Mouse (Mus musculus): ENCODE data around the gene Lsp1. TPM values are rescaled to one million over a fixed set of nuclear protein-coding genes. Genes with fewer than 3 reads are reported as not detected.

Lsp1 gene
- polyA plus RNA-seq (2012; rRNA removed): 2.4 and 5.9 TPM in 2 replicates

DNA sequence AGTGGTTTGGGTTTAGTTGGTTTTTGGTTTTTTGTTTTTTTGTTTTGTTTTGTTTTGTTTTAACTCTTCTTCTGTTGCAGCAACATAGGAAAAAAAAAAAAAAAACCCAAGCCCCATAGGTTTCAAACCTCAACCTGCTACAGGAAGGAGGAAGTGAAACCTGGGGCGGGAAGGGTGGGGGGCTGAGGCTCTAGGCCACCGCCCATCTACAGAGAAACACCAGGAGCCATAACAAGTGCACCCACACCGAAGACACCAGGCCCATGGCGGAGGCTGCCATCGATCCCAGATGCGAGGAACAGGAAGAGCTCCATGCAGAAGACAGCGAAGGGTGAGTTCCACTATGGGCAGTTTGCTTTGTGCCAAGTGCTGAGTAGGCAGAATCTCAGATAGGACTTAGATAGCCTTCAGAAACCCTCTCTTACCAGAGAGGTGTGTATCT lies at the start of gene Lsp1:
Lsp1 (plus strand) TSS at position 174 of the 442 bp plus-strand sequence.
- Histone ChIP-seq H3K36me3 (ENCODE audit: control insufficient read depth, insufficient read depth, low read length) (no peaks in the 10 kb centered on the region), H3K27ac (ENCODE audit: control insufficient read depth, insufficient read depth, low read depth, low read length) (no peak within 1 kb of the TSS), H3K4me3 (ENCODE audit: control insufficient read depth, low read depth, low read length) (no peak within 1 kb of the TSS), H3K27me3 (ENCODE audit: control insufficient read depth, insufficient read depth, low read length) (no peaks in the 10 kb centered on the region), H3K4me1 (ENCODE audit: control insufficient read depth, insufficient read depth, low read length) (no peaks in the 10 kb centered on the region; the same call in 1 of the 2 replicates)
- TF ChIP-seq POLR2A (IDR thresholded peaks at IDR 0.05; ENCODE audit: control insufficient read depth, low read depth, low read length) (no peak), CTCF (IDR thresholded peaks at IDR 0.05; ENCODE audit: control insufficient read depth, insufficient read depth, insufficient replicate concordance, low read depth, low read length) (no peak)

GRCm38 (mm10) chr7:142413285-142413684 lies 47.3 kb upstream of the Lsp1 start:
- H3K27me3 ChIP-seq (ENCODE audit: control insufficient read depth, insufficient read depth, low read length): no peaks in the 10 kb centered on the region
- TF ChIP-seq POLR2A (IDR thresholded peaks at IDR 0.05; ENCODE audit: control insufficient read depth, low read depth, low read length) (no peak), CTCF (IDR thresholded peaks at IDR 0.05; ENCODE audit: control insufficient read depth, insufficient read depth, insufficient replicate concordance, low read depth, low read length) (no peak)
- H3K36me3 ChIP-seq (ENCODE audit: control insufficient read depth, insufficient read depth, low read length): no peaks in the 10 kb centered on the region
- H3K4me1 ChIP-seq (ENCODE audit: control insufficient read depth, insufficient read depth, low read length): no peaks in the 10 kb centered on the region
- H3K4me3 ChIP-seq (ENCODE audit: control insufficient read depth, low read depth, low read length): no peak overlapping the region
- no peak overlapping the region for H3K27ac ChIP-seq (ENCODE audit: control insufficient read depth, insufficient read depth, low read depth, low read length)

DNA sequence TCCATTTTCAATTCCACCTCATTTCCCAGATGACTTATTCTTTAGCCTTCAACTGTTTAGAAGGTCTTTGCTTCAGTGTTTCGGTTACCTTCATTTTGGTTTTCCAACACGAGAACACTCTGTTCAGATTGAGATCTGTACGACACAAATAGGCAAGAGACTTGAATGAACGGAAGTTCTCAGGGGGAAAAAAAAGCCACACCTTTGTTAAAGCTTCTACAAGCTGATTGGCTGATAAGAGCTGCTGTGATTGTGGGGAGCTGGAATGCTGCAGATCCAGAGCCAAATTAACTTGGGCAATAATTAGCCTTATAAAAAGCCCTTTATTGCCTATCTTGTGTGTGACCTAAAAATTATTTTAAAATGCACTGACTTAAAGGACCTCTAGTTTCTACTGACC lies 45.3 kb upstream of the Lsp1 start:
- no peak overlapping the region for H3K27ac ChIP-seq (ENCODE audit: control insufficient read depth, insufficient read depth, low read depth, low read length)
- TF ChIP-seq CTCF (IDR thresholded peaks at IDR 0.05; ENCODE audit: control insufficient read depth, insufficient read depth, insufficient replicate concordance, low read depth, low read length) (no peak), POLR2A (IDR thresholded peaks at IDR 0.05; ENCODE audit: control insufficient read depth, low read depth, low read length) (no peak)
- H3K4me3 ChIP-seq (ENCODE audit: control insufficient read depth, low read depth, low read length): no peak overlapping the region
- H3K27me3 ChIP-seq (ENCODE audit: control insufficient read depth, insufficient read depth, low read length): no peaks in the 10 kb centered on the region
- H3K4me1 ChIP-seq (ENCODE audit: control insufficient read depth, insufficient read depth, low read length): no peaks in the 10 kb centered on the region
- no peaks in the 10 kb centered on the region for H3K36me3 ChIP-seq (ENCODE audit: control insufficient read depth, insufficient read depth, low read length)

GRCm38 (mm10) chr7:142416225-142416624 lies 44.4 kb upstream of the Lsp1 start:
- TF ChIP-seq CTCF (IDR thresholded peaks at IDR 0.05; ENCODE audit: control insufficient read depth, insufficient read depth, insufficient replicate concordance, low read depth, low read length) (no peak), POLR2A (IDR thresholded peaks at IDR 0.05; ENCODE audit: control insufficient read depth, low read depth, low read length) (no peak)
- no peaks in the 10 kb centered on the region for H3K36me3 ChIP-seq (ENCODE audit: control insufficient read depth, insufficient read depth, low read length)
- no peaks in the 10 kb centered on the region for H3K27me3 ChIP-seq (ENCODE audit: control insufficient read depth, insufficient read depth, low read length)
- no peaks in the 10 kb centered on the region for H3K4me1 ChIP-seq (ENCODE audit: control insufficient read depth, insufficient read depth, low read length)
- H3K27ac ChIP-seq (ENCODE audit: control insufficient read depth, insufficient read depth, low read depth, low read length): no peak overlapping the region
- no peak overlapping the region for H3K4me3 ChIP-seq (ENCODE audit: control insufficient read depth, low read depth, low read length)

- Histone ChIP-seq H3K4me1 (ENCODE audit: control insufficient read depth, insufficient read depth, low read length) (no peaks in the 10 kb centered on the region), H3K4me3 (ENCODE audit: control insufficient read depth, low read depth, low read length) (no peak overlapping the region), H3K27ac (ENCODE audit: control insufficient read depth, insufficient read depth, low read depth, low read length) (no peak overlapping the region), H3K36me3 (ENCODE audit: control insufficient read depth, insufficient read depth, low read length) (no peaks in the 10 kb centered on the region), H3K27me3 (ENCODE audit: control insufficient read depth, insufficient read depth, low read length) (no peaks in the 10 kb centered on the region)
- TF ChIP-seq POLR2A (IDR thresholded peaks at IDR 0.05; ENCODE audit: control insufficient read depth, low read depth, low read length) (no peak), CTCF (IDR thresholded peaks at IDR 0.05; ENCODE audit: control insufficient read depth, insufficient read depth, insufficient replicate concordance, low read depth, low read length) (no peak)
These were observed 42.6 kb upstream of the Lsp1 start for GRCm38 (mm10) chr7:142418027-142418426.

GRCm38 (mm10) chr7:142418679-142419078 lies 41.9 kb upstream of the Lsp1 start:
- TF ChIP-seq CTCF (IDR thresholded peaks at IDR 0.05; ENCODE audit: control insufficient read depth, insufficient read depth, insufficient replicate concordance, low read depth, low read length) (no peak), POLR2A (IDR thresholded peaks at IDR 0.05; ENCODE audit: control insufficient read depth, low read depth, low read length) (no peak)
- Histone ChIP-seq H3K4me1 (ENCODE audit: control insufficient read depth, insufficient read depth, low read length) (no peaks in the 10 kb centered on the region), H3K27ac (ENCODE audit: control insufficient read depth, insufficient read depth, low read depth, low read length) (no peak overlapping the region), H3K4me3 (ENCODE audit: control insufficient read depth, low read depth, low read length) (no peak overlapping the region), H3K27me3 (ENCODE audit: control insufficient read depth, insufficient read depth, low read length) (no peaks in the 10 kb centered on the region), H3K36me3 (ENCODE audit: control insufficient read depth, insufficient read depth, low read length) (no peaks in the 10 kb centered on the region)

DNA sequence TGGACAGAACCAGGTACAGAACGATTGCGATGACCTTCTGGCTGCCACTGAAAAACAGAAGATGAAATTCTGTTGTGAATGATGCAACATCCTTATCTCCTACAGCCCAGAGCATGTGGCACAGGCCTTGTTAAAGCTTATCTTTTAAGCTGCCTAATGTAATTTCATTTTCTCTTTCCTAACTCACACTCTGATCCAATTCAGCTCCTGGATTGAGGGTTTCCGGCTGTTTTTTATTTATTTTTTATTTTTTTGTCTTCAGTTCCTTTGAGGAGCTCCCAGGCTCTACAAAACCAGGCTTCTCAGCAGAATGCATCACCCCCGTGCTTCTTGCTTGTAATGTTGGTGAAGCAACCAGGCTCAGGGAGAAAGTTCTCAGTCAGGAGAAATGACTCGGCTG lies 40.7 kb upstream of the Lsp1 start:
- Histone ChIP-seq H3K27me3 (ENCODE audit: control insufficient read depth, insufficient read depth, low read length) (no peaks in the 10 kb centered on the region), H3K27ac (ENCODE audit: control insufficient read depth, insufficient read depth, low read depth, low read length) (no peak overlapping the region), H3K36me3 (ENCODE audit: control insufficient read depth, insufficient read depth, low read length) (no peaks in the 10 kb centered on the region), H3K4me3 (ENCODE audit: control insufficient read depth, low read depth, low read length) (no peak overlapping the region), H3K4me1 (ENCODE audit: control insufficient read depth, insufficient read depth, low read length) (no peaks in the 10 kb centered on the region)
- TF ChIP-seq CTCF (IDR thresholded peaks at IDR 0.05; ENCODE audit: control insufficient read depth, insufficient read depth, insufficient replicate concordance, low read depth, low read length) (no peak), POLR2A (IDR thresholded peaks at IDR 0.05; ENCODE audit: control insufficient read depth, low read depth, low read length) (no peak)

GRCm38 (mm10) chr7:142421826-142422225 lies 38.8 kb upstream of the Lsp1 start:
- TF ChIP-seq CTCF (IDR thresholded peaks at IDR 0.05; ENCODE audit: control insufficient read depth, insufficient read depth, insufficient replicate concordance, low read depth, low read length) (no peak), POLR2A (IDR thresholded peaks at IDR 0.05; ENCODE audit: control insufficient read depth, low read depth, low read length) (no peak)
- Histone ChIP-seq H3K27me3 (ENCODE audit: control insufficient read depth, insufficient read depth, low read length) (no peaks in the 10 kb centered on the region), H3K27ac (ENCODE audit: control insufficient read depth, insufficient read depth, low read depth, low read length) (no peak overlapping the region), H3K36me3 (ENCODE audit: control insufficient read depth, insufficient read depth, low read length) (no peaks in the 10 kb centered on the region), H3K4me3 (ENCODE audit: control insufficient read depth, low read depth, low read length) (no peak overlapping the region), H3K4me1 (ENCODE audit: control insufficient read depth, insufficient read depth, low read length) (no peaks in the 10 kb centered on the region)
